Mouse (Mus musculus): ENCODE data around the gene Kctd5. TPM values are rescaled to one million over a fixed set of nuclear protein-coding genes. Genes with fewer than 3 reads are reported as not detected.

The Kctd5 gene
- polyA plus RNA-seq (2012; rRNA removed), result 49.8 and 73.7 TPM in 2 replicates

GRCm38 (mm10) chr17:24072919-24073696 lies at the start of gene Kctd5:
TSS of gene Kctd5 (minus strand) at chr17:24073485.

GRCm38 (mm10) chr17:24037844-24038243 lies 35.4 kb downstream of the Kctd5 start, which contains the start of gene Prss27:
TSS of gene Prss27 (plus strand) at chr17:24038144.

GRCm38 (mm10) chr17:23997901-23998300 lies 75.4 kb downstream of the Kctd5 start, which contains the start of gene Prss22:
TSS of gene Prss22 (minus strand) at chr17:23998100.

Other genes starting within 250 kb of the Kctd5 start
- 551 and 740 TPM in 2 replicates for gene Elob, start 244.3 kb downstream of the Kctd5 start, polyA plus RNA-seq (2012; rRNA removed)
- gene Prss33, start 237.4 kb downstream of the Kctd5 start, polyA plus RNA-seq (2012; rRNA removed), result 0.24 and 0.87 TPM in 2 replicates
- gene Prss32, start 229.6 kb downstream of the Kctd5 start, polyA plus RNA-seq (2012; rRNA removed), result 1,354 and 1,658 TPM in 2 replicates
- gene Prss41, start 229.3 kb downstream of the Kctd5 start, polyA plus RNA-seq (2012; rRNA removed), result 1.9 and 6.1 TPM in 2 replicates
- not detected in 2 replicates for gene Prss21, start 205.4 kb downstream of the Kctd5 start, polyA plus RNA-seq (2012; rRNA removed)
- not detected in 2 replicates for gene Dcpp1, start 192.6 kb downstream of the Kctd5 start, polyA plus RNA-seq (2012; rRNA removed)
- gene Dcpp2, start 192.6 kb downstream of the Kctd5 start, polyA plus RNA-seq (2012; rRNA removed), result not detected in 2 replicates
- gene Dcpp3, start 156.0 kb downstream of the Kctd5 start, polyA plus RNA-seq (2012; rRNA removed), result not detected in 2 replicates
- not detected in 2 replicates for gene Sbp, start 131.8 kb downstream of the Kctd5 start, polyA plus RNA-seq (2012; rRNA removed)
- not detected in 2 replicates for gene Sbpl, start 118.2 kb downstream of the Kctd5 start, polyA plus RNA-seq (2012; rRNA removed)
- 370 and 486 TPM in 2 replicates for gene Prss30, start 92.9 kb downstream of the Kctd5 start, polyA plus RNA-seq (2012; rRNA removed)
- not detected in 2 replicates for gene Prss22, start 75.4 kb downstream of the Kctd5 start, polyA plus RNA-seq (2012; rRNA removed)
- gene Prss27, start 35.3 kb downstream of the Kctd5 start, polyA plus RNA-seq (2012; rRNA removed), result 0.93 and 1.4 TPM in 2 replicates
- 16.9 and 17.2 TPM in 2 replicates for gene Pdpk1, start 77.4 kb upstream of the Kctd5 start, polyA plus RNA-seq (2012; rRNA removed)
- gene Amdhd2, start 90.3 kb upstream of the Kctd5 start, polyA plus RNA-seq (2012; rRNA removed), result 85.8 and 87.8 TPM in 2 replicates
- gene Atp6v0c, start 96.2 kb upstream of the Kctd5 start, polyA plus RNA-seq (2012; rRNA removed), result 675 and 920 TPM in 2 replicates
- gene Tbc1d24, start 132.1 kb upstream of the Kctd5 start, polyA plus RNA-seq (2012; rRNA removed), result 16.1 and 30.2 TPM in 2 replicates
- gene Ntn3, start 136.0 kb upstream of the Kctd5 start, polyA plus RNA-seq (2012; rRNA removed), result 1.6 and 2.4 TPM in 2 replicates
- 7.2 and 8.4 TPM in 2 replicates for gene Tedc2, start 147.4 kb upstream of the Kctd5 start, polyA plus RNA-seq (2012; rRNA removed)
- 8.1 and 8.6 TPM in 2 replicates for gene Ccnf, start 178.0 kb upstream of the Kctd5 start, polyA plus RNA-seq (2012; rRNA removed)